Mouse (Mus musculus) G1E (cell line): ENCODE results near the gene Sirt3. TPM values are rescaled to one million over a fixed set of nuclear protein-coding genes. Genes with fewer than 3 reads are reported as not detected.

ENCODE experiments used
- ATAC-seq: 2 replicates; pipeline ENCODE4 v1.8.0; 2016; ENCODE audit warnings: mild to moderate bottlenecking; ENCODE audit not compliant: insufficient number of reproducible peaks, poor library complexity, low FRiP score, severe bottlenecking; ENCODE audit errors: extremely low read depth
- DNase-seq: peaks from one replicate; pipeline ENCODE4 v3.0.0; 2012; ENCODE audit warnings: low spot score
- H3K27me3 ChIP-seq: 2 replicates; pipeline ENCODE4 v1.6.1; 2012; ENCODE audit warnings: mild to moderate bottlenecking, low read length, inconsistent platforms; ENCODE audit not compliant: insufficient read depth
- H3K36me3 ChIP-seq: replicated peaks from 2 replicates; pipeline ENCODE3; 2012; ENCODE audit warnings: mild to moderate bottlenecking, inconsistent platforms
- H3K4me1 ChIP-seq: 2 replicates; pipeline ENCODE4 v1.6.1; 2012; ENCODE audit warnings: low read depth, low read length, inconsistent platforms, mixed read lengths; ENCODE audit not compliant: insufficient read depth
- H3K4me3 ChIP-seq: 2 replicates; pipeline ENCODE4 v1.5.1; 2012; ENCODE audit warnings: low read depth, mild to moderate bottlenecking, inconsistent platforms, low read length, moderate library complexity, mixed read lengths
- H3K9me3 ChIP-seq: replicated peaks from 2 replicates; pipeline ENCODE4 v1.6.1; 2012; ENCODE audit warnings: inconsistent platforms
- CTCF ChIP-seq: IDR thresholded peaks from 2 replicates; pipeline ENCODE4 v1.5.1; 2012; ENCODE audit warnings: low read depth, low read length, inconsistent platforms, mixed read lengths
- GATA1 ChIP-seq: IDR thresholded peaks from 2 replicates; pipeline ENCODE4 v1.6.1; 2012; ENCODE audit warnings: borderline replicate concordance, low read length, inconsistent platforms, mixed read lengths
- GATA2 ChIP-seq: IDR thresholded peaks from 2 replicates; pipeline ENCODE4 v1.6.1; 2012; ENCODE audit warnings: low read depth, low read length, inconsistent platforms, borderline replicate concordance
- POLR2AphosphoS5 ChIP-seq: IDR thresholded peaks from 2 replicates; pipeline ENCODE4 v1.6.1; 2012; ENCODE audit warnings: low read depth, low read length, inconsistent platforms; ENCODE audit not compliant: insufficient replicate concordance
- TAL1 ChIP-seq: conservative IDR thresholded peaks from 2 replicates; pipeline ENCODE4 v1.6.1; 2012; ENCODE audit warnings: low read depth, low read length, inconsistent platforms, mixed read lengths
- polyA plus RNA-seq: library from polyadenylated mRNA; stranded (reverse); fragments of >175 nt; gene quantifications from 2 replicates; pipeline ENCODE4 v1.2.3, GENCODE M21; 2012
- total RNA-seq, 2 experiments: library from RNA; stranded (forward) in 1 of 2; stranded (reverse) in 1 of 2; fragments of 200-1000 nt in 1 of 2; fragments of >200 nt in 1 of 2; fragmentation: Nextera tagmentation in 1 of 2; gene quantifications; 2 replicates each; pipeline ENCODE4 v1.2.3; 2014 to 2017

Gene Sirt3
- total and polyA plus RNA-seq, 3 experiments = 10.5 to 27.6 (median 11.0) TPM

DNA sequence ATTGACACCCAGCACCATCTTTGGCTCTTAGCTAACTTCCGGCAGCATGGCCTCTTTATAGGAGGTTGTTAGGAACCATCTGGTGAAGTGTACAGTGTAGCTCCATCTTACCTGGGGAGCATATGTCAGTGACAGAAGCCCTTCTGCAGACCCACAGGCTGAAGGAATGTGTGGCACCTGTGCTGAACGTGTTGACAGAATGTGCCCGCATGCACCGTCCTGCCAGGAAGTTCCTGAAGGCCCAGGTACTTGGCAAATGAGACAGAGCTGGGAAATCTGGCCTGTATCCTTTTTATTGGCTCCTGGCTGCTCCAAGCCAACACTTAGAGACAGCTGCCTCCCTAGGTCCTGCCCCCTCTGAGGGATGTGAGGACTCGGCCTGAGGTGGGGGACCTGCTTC is 21.4 kb downstream of the Sirt3 start:
- DNase-seq (no peak), ATAC-seq (no peak)
- TF ChIP-seq GATA2 (no peak), POLR2AphosphoS5 (no peak), GATA1 (no peak), TAL1 (no peak)
- peaks cover 37% of the 10 kb centered on the region for H3K4me1 ChIP-seq
- H3K36me3 ChIP-seq = peaks cover 79% of the 10 kb centered on the region
- no peaks in the 10 kb centered on the region for H3K9me3 ChIP-seq
- no peaks in the 10 kb centered on the region for H3K27me3 ChIP-seq
- H3K4me3 ChIP-seq = no peak overlapping the region

DNA sequence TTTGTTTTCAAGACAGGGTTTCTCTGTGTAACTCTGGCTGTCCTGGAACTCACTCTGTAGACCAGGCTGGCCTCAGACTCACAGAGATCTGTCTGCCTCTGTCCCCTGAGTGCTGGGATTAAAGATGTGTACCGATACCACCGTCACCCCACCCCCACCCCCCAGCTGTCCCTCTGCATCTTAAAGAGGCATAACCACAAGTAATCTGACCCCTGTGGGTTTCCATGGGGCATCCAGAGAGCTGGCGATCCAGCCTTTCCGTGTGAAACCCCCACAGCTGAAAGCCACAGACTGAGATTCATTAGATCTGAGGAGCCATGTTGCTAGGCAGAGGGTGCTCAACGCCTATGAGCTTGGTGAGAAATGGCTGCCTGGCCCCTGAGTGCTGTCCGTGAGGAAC is 22.1 kb downstream of the Sirt3 start:
- no peaks in the 10 kb centered on the region for H3K27me3 ChIP-seq
- ATAC-seq (no peak), DNase-seq (no peak)
- H3K4me1 ChIP-seq = peaks cover 44% of the 10 kb centered on the region
- no peaks in the 10 kb centered on the region for H3K9me3 ChIP-seq
- no peak for TF ChIP-seq CTCF
- TF ChIP-seq GATA1 = no peak
- TF ChIP-seq TAL1 = no peak
- no peak overlapping the region for H3K4me3 ChIP-seq
- peaks cover 75% of the 10 kb centered on the region for H3K36me3 ChIP-seq

DNA sequence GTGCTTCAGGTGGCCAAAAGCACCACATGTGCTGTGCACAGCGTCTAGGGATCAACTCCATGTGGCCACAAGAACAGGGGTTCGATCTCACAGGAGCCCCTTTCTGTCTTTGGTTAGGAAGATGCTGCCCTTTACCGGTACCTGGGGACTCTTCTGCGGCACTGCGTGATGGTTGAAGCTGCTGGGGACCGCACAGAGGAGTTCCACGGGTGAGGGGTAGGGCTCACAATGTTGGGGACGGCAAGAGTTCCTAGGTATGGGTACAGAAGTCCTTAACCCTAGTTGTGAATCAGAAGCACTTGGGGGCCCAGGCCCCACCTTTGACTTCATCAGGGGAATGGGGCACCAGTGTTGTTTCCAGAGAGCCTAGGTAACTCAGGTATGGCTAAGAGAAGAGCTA is 23.4 kb downstream of the Sirt3 start:
- Histone ChIP-seq H3K9me3 (no peaks in the 10 kb centered on the region), H3K4me1 (peaks cover 57% of the 10 kb centered on the region), H3K4me3 (peak overlapping the region; percentile 95), H3K36me3 (peaks cover 75% of the 10 kb centered on the region), H3K27me3 (no peaks in the 10 kb centered on the region)
- DNase-seq (no peak), ATAC-seq (no peak)
- TF ChIP-seq TAL1 = no peak
- no peak for TF ChIP-seq CTCF
- TF ChIP-seq GATA2 = no peak
- TF ChIP-seq GATA1 = no peak
- no peak for TF ChIP-seq POLR2AphosphoS5

DNA sequence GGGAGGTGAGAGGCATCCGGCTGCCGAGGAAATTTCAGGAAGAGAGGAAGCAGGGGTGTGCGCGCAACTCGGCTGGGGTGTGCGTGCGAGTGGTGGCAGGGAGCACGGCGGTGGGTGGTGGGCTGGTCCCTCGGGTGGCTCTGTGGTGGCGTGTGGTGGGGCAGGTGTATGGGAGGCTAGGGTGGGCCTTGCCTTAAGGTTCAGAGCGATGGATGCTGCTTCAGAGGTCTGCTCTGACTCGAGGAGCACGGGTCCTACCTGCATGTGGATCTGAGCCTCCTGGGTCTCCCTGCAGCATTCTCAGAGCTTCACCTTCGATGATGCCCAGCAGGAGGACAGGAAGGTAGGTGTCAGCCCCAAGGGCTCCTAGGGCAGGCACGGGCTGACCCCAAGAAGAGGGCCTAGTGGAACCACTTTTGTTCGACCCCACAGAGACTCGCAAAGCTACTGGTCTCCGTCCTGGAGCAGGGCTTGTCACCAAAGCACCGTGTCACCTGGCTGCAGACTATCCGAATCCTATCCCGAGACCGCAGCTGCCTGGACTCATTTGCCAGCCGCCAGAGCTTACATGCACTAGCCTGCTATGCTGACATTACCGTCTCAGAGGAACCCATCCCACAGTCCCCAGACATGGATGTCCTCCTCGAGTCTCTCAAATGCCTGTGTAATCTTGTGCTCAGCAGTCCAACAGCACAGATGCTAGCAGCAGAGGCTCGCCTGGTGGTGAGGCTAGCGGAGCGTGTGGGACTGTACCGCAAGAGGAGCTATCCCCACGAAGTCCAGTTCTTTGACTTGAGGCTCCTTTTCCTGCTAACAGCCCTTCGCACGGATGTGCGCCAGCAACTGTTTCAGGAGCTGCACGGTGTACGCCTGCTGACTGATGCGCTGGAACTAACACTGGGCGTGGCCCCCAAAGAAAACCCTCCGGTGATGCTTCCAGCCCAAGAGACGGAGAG is 24.3 kb downstream of the Sirt3 start, which contains the start of gene Bet1l:
Bet1l (minus strand) TSS at position 28 of the 956 bp plus-strand sequence.
- DNase-seq = peak; percentile 35
- no peak for TF ChIP-seq CTCF
- no peak for TF ChIP-seq POLR2AphosphoS5
- H3K4me1 ChIP-seq = peaks cover 65% of the 10 kb centered on the region
- peak within 1 kb of the TSS; percentile 95 for H3K4me3 ChIP-seq
- no peak for ATAC-seq
- H3K9me3 ChIP-seq = no peaks in the 10 kb centered on the region
- peaks cover 75% of the 10 kb centered on the region for H3K36me3 ChIP-seq
- no peaks in the 10 kb centered on the region for H3K27me3 ChIP-seq

DNA sequence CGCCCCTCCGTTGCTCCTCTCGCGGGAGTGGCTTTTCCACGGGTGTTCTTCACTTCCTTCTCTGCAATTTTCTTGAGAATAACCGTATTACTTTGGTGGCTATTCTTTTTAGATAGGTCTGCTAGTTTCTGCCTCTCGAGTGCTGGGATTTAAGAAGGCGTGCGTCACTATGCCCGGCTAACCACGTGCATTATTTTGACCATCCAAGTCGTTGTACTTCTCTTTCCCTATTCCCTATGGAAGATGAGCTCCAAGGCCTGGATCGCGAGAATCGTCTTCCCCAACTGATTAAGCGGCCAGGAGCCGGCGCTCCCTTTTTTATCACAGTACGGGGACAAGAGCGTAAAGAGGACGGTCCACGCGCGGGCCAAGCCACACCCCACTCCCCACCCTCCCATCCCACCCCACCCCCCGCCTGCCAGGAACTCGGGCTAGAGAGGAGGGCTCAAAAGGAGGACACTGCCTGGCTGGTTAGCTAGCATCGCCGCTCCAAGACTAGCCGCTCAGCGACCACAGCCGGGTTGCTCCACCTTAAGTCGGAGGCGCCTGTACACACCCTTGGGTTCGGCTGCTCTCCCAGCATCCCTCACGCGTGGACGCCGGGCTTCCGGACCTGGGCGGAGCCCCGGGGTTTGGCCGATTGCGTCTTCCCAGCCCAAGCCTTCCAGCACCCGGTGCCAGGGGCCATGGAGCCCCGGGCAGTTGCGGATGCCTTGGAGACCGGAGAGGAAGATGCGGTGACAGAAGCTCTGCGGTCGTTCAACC is 25.1 kb downstream of the Sirt3 start, which contains the start of gene Ric8a:
Ric8a (plus strand) TSS at position 173 of the 765 bp plus-strand sequence.
- peaks cover 69% of the 10 kb centered on the region for H3K4me1 ChIP-seq
- no peaks in the 10 kb centered on the region for H3K27me3 ChIP-seq
- no peaks in the 10 kb centered on the region for H3K9me3 ChIP-seq
- ATAC-seq (peak; percentile 37), DNase-seq (peak; percentile 96)
- peak within 1 kb of the TSS; percentile 95 for H3K4me3 ChIP-seq
- TF ChIP-seq CTCF = no peak
- TF ChIP-seq GATA2 = no peak
- no peak for TF ChIP-seq TAL1
- no peak for TF ChIP-seq GATA1
- TF ChIP-seq POLR2AphosphoS5 = no peak
- peaks cover 75% of the 10 kb centered on the region for H3K36me3 ChIP-seq

DNA sequence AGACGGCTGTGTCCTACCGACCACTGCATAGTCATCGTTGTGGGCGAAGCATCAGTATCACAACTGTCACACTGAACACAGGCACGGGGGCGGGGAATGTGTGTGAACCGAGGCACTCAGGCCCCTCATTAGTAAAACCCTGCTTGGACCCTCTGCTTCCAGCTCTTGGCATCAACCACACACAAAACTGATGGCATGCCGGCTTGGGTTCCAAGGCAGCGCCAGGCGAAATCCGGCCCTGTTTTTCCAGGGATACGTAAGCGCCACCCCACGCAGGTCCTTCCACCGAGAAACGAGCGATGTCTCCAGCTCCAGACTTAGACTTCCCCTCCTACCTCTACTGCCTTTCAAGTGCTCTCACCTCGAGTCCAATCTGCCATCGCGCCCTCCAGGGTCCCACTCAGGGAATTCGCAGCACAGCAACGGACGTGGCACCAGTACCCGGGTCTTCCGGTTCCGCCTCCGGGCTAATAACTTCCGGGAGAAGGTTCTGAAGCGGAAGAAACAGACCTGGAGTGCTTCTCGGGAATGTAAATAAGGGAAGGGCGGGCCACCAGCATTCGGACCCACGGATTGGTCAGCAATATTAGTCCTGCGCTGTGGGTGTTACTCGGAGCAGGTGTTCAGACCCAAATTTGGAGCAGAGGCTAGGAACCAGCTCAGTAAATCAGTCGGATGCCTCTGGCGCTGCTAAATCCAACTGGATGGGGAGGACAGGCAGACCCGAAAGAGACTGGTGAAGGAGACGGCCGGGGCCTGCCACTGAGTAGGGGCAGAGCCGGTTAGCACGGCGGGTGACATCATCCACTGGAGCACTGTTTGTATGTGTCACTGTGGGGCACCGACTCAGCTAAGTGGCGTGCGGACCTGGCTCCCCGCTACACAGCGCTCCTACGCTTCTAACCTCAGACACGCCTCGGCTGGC is 26.0 kb downstream of the Sirt3 start, which contains the start of gene Gm45785:
Gm45785 (minus strand) TSS at position 472 of the 925 bp plus-strand sequence.
- Histone ChIP-seq H3K9me3 (no peaks in the 10 kb centered on the region), H3K4me3 (peak within 1 kb of the TSS; percentile 95), H3K27me3 (no peaks in the 10 kb centered on the region), H3K36me3 (peaks cover 74% of the 10 kb centered on the region), H3K4me1 (peaks cover 71% of the 10 kb centered on the region)
- DNase-seq = peak; percentile 93
- peak; percentile 73 for ATAC-seq
- TF ChIP-seq GATA1 = no peak
- no peak for TF ChIP-seq POLR2AphosphoS5
- TF ChIP-seq GATA2 = no peak
- no peak for TF ChIP-seq CTCF
